Mouse (Mus musculus) telencephalon, adult 2 months (tissue): ENCODE results near the gene Blm.

Experiments
- DNase-seq: peaks from one replicate; pipeline ENCODE4 v3.0.0-alpha.2; 2011; ENCODE audit warnings: low read depth, low spot score

The Blm gene

DNA sequence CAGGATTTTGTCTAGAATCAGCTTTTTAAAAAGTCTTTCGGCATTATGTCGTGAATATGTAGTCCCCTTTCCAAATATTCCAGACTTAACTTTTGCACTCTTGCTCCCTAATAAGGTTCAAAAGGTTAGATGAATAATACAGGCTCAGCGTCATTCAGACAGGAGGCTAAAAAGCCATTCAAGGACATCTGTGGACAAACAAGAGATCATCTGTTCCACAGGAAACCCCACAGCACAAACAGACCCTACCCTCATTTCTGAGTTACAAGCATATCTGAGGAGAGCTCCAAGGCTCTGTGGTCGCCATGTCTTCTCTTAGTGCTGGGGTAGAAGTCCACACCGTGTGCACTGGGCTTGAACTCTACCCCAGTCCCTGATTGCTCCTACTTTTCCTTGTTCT lies 70.1 kb downstream of the Blm start:
- DNase-seq = no peak

DNA sequence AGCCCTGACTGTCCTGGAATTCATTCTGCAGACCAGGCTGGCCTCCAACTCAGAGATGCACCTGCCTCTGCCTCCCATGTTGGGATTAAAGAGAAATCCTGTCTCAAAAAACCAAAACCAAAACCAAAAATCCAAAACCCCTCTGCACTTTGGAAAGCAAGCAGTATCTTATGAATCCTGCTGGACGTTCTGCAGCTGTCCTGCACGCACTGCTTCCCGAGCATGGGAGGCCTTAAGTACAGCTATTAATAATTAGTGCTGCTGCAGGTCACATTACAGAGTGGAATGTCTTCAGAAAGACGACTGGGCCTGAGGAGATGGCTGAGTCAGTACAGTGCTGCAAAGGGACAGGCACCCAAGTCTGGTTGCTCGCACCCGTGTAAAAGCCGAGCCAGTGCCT lies 73.0 kb downstream of the Blm start:
- DNase-seq = no peak

DNA sequence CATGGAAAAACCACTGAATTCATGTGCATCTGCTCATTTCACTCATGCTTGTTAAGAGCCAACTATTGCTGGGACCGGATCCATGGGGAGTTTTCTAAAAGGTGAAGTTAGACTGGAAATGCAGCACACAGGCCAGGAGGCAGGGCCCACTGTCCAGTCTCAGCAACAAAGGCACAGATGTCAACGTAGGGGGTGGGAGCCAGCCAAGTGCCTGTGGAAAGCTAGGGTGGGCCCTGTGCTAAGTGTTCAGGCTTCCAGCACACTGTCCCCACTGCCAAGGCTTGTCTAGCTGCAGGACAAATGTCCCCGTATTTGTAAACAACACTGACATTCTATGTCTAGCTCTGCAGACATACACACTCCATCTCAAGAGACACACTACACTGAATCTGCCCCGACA lies 74.0 kb downstream of the Blm start:
- DNase-seq = no peak

DNA sequence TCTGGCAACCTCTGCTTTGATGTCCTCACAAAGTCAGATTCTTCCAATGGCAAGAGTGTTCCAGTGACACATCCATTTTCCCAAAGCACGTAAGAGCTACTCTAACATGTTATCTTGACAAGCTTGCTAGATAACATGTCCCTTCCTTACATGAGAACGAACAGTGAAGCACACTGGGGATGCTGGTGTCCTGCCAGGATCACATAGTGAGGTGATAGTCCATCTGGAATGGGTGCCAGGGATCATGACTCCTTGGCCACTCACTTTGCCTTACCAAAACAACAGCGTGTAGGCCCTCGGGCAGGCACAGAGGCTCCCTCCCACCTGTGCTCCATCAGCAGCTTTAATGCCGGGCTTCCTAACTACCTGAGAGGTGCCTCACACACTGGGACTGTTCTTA lies 74.7 kb downstream of the Blm start:
- DNase-seq = no peak

DNA sequence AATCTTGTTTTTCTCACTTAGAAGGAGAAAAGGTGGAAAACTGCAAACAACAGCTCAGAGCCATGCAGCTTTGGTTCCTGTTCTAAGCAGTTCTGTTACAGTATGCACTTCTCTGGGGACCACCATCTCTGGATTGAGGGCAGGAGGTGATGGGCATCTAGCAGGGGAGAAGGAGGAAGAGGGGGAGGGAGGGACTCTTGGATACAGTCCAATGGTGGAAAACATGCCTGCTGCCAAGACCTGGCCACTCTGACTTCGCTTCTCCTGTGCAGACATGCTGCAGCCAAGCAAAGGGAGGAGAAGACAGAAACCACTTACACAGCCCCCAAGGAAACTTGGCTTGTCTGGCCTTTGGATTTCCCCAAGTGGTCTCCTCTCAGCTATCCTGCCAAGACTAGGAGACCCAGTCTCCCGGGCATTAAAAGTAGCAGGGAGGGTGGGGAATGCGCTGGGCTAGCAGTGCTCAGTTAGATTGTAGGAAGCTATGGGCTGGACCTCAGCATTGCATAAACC lies 77.0 kb downstream of the Blm start:
- DNase-seq = no peak

DNA sequence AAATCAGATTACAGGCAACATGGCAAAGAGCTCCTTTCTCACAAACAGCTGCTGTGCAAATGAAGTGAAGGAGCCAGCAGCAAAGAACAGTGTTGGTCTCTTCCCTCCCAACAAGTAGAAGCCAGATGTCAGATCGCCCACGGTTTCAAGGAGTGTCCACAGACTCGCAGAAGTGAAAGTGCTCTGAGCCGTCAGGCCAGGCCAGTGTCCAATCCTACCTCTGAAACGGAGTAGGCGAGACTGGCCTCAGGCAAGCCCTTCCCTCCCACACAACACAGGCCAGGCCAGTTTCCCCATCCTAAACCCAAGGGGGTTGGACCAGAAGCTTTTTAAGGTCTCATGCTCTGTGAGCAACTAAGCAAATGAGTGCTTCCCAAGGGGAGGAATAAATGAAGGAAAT lies 77.7 kb downstream of the Blm start:
- no peak for DNase-seq

DNA sequence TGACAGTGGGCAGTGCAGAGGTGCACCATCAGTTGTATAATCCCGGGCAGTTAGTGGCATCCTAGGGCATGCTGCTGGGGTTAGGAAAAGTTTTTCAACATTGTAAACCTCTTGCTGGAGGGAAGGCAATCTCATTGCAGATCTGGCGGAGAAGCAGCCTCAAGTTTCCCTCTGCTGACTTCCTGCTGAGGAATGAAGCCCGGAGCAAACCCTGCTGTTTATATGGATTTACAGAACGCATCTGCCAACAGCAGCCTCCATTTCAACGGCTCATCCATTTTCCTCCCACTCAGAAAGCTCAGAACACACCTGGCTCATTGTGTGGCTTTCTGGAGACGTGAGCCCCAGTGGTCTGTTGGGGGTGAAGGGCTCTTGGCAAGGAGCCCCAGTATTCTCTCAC lies 78.6 kb downstream of the Blm start:
- no peak for DNase-seq

DNA sequence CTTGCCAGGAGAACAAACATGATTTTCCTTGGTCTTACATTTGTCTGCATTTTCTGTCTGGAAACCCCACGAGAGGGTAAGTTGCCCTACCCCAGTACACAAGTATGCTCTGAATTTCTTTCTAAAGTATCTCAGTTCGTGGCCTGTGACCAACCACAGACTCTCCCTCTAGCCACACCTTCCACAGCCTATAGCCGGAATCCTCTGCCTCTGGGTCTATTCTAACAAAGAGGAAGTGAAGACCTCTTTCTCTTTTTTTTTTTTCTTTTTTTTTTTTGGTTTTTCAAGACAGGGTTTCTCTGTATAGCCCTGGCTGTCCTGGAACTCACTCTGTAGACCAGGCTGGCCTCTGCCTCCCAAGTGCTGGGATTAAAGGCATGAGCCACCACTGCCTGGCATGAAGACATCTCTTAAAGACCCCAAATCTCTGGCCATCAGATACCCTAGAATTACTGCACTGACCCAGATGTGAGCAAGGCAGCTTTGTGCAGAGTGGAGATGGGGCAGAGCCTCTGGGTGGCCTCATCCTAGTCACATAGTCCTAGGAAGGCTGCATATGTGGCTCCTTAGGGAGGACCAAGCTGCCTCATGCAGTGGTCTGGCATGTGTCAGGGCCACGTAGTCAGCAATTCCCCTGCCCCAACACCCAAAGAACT lies 79.3 kb downstream of the Blm start:
- no peak for DNase-seq

DNA sequence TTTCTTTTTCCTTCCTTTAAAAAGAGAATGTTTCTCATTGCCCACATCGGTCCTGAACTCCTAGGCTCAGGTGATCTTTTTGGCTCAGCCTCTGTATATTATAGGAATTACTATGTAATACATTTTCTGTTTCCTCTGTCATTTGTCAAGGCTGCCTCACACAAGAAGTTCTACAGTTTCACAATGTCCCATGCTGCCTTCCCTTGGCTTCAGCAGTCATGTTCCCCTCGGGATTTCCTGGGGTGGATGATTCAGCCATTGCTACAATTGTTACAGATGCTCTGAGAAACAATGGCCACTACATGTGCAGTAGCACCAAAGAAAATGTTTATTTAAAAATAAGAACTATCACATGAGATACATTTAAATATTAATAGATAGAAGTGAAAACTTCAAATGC lies 80.1 kb downstream of the Blm start:
- no peak for DNase-seq

DNA sequence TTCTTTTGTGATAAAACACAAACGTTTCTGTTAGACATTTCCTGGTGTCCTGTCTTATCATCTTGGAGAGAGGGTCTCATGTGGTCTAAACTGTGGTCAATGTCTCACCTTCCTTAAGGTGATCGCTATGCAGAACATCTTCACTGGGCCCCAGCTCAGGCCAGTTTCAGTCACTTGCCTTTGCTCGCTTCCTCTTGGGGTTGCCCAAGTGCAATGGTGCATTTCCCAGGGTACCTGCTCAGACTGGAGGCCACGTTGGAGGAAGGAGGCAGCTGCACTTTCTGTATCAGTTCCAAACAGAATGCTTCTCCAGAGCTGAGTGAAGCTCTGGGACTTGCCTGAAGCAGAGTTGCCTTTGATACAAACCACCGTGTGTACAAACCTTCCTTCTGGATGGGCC lies 80.9 kb downstream of the Blm start:
- no peak for DNase-seq

DNA sequence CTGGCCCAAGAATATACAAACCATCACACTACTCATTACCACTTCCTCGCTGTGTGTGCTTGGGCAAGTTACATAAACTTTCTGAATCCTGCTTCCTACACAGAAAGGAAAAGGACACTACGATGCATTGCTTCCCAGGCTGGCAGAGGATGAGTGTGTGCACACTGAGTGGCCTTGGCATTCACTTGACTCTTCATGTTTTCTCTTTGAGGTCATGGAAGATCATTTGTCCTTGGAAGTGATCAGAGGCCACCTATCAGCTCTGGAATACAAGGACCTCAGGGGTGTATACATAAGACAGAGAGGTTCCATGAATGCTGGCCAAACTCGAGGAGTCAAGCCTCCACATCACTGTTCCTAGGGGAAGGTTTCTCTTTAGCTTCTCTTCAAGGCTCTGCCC lies 81.8 kb downstream of the Blm start:
- DNase-seq = no peak

DNA sequence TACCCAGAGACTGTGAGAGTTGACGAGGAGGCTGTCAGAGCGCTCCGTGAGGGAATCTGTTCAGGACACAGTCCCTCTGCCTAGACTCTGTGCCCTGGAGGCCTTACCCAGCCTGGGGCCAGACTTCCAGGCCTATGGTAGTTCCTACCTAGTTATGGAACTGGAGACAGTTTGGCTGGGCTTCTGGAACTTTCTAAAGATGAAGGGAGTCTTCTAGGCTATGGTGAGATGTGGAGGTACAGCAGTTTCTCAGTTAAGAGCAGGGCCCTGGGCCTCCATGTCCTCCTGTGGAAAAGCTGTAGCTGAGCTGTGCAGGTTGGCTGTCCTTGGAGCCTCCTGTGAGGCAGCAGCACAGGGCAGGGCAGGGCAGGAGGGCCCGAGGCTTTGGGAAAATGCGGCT lies 82.7 kb downstream of the Blm start:
- DNase-seq = no peak

DNA sequence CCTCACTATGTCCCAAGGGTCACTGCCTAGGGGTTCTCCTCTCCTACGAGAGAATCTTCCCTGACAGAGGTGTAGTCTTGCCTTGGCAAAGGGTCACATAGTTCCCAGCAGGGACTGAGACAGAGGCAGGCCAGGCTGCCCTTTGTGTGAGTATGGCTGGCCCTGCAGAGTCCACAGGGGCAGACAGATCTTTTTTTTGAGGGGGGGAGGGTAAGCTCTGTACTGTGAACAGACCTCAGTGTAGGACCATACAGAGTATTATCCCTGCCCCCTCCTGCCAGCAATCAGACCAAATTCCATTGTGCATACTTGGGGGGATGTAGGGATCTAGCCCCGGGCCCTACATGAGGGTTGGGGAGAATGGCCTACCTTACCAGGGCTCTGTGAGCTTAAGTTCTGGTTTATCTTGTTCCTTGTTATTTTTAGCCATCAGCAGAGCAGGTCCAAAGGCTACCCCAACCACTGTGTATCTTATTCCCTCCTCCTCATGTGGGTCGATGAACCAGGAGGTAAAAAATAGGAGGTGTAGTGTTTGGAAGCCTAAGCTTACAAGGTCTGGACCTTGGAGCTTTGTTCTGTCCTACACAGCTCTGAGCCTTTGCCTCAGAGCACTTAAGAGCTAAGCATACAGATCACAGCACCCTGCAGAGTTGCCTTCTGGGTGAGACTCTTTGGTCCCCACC lies 83.2 kb downstream of the Blm start:
- DNase-seq = no peak

DNA sequence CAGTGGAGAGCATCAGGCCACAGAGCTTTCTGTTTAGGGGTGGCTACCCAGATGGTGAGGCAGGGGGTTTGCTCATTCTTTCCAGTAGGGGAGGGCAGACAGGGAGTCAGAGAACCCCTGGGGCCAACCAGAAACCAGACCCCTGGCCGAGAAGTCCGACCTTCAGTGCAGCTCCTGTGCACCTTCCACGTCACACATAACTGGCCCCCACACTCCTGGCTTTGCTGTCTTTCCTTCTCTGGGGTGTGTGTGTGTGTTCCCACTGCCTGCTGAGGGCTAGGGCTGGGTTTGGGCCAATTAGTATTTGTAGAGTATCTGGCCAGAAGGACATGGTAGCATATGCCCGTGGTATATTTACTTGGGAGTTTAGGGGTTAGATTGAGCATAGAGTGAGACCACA lies 84.6 kb downstream of the Blm start:
- DNase-seq = no peak

DNA sequence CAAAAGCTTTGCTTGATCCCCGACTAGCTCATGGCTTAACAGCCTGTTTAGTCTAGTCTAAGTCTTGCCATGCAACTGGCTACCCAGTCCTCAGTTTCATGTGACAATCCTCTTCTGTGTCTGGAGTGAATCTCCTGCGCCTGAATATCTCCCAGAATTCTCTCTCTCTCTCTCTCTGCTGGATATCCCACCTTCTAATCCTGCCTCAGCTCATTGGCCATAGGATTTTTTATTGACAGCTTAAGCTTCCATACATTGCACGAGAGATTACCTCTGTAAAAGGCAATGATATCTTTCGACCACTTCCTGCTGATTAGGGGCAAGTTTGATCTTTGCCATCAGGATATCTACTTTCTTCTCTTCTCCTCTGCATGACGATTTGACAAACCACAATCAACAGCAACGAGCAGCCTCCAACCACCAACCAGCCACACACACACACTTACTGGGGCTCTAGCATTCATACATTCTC lies 85.3 kb downstream of the Blm start:
- no peak for DNase-seq

DNA sequence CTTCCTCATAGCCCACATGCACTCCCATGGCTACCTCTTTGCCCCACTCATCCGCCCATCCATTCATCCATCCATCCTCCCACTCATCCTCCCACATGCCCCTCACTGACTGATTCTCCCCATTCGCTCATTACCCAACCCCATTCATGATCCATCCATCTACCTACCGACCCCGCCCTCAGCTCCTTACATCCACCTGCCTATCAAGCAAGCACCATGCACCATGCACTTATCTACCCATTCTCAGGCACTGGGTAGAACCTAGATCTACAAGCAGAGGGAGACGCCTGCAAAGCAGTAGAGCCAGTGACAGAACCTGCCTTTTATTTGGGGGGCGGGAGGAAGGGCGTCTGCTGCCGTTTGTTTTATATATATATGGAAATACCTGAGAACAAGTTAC lies 87.6 kb downstream of the Blm start:
- no peak for DNase-seq

DNA sequence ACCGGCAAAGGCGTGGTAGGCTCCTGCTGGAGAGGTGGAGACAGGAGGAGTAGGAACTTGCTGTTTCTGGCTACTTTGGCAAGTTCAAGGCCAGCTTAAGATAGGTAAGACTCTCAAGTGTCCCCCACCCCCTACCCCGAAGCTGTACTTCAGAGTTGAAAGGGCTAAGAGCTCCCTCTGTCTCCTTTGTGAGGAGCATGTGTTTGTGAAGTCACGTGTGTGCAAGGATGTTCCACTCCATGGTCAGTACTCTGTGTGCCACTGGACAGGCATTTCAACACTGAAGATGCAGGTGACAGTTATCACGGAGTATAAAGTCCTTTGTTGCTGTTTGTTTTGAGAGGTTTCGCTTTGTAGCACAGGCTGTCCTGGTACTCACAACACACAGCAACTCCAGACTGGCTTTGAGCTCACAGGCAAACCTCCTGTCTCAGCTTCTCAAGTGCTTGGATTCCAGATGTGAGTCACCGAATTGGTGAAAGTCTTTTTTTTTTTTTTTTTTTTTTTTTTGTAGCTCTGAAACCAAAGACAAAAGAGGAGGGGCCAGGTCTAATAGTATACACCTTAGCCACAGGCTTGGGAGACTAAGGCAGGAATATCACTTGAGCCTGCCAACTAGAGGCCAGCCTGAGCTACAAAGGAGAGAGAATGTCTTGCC lies 88.6 kb downstream of the Blm start:
- DNase-seq = no peak

DNA sequence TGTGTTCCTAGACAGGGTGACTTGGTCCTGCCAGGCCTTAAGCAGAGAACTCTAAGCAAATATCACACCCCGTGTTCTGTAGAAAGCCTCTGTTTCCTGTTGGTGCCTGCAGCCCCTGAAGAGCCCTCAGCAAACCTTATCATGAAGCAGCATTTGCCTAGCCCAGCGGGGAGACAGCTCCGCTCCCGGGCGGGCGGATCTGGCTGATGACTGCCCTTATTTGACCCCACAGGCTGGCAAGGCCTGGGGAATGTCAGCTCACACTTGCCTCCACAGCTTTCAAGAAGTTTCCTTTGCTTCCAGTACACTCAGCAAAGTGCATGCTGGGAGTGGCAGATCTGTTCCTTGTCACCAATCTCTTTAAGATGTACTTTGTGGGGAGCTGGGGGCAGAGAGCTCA lies 89.4 kb downstream of the Blm start:
- DNase-seq = no peak

DNA sequence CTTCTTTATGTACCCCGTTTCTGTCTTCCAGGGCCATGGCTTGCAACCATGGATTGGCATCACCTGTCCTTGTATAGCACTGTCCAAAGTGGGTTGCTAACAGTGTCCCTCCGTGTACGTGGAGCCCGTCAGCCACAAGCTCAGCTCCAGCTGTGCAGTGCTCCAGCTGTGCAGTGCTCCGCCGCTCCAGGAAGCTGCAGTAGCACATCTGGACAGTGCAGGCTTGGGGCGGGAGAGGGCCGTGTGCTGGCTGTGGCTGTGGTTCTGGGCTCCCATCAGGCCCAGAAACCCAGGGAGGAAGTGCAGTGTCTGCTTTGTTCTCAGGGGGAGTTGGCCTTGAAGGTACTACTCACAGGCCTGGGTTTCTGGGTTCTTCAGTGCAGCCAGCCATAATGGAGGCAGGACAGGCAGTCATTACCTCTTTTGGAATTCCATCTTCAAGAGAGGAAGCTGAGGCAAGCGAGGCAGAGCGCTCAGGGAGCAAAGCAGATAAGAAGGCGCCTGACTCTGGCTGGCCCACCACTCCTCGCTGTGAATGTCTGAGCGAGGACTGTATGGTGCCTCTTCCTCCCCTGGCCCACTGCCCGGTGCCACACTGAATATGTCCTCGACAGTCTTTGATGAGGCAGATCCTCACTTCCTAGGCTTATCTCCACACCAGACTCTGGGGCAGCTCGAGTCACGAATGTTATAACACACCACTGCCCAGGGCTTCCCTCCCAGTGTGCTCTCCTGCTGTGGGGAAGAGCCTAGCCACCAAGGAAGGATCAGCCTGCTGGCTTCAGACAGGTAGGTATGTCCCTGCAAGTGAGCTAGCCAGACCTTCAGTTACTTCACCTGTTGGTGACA lies 90.3 kb downstream of the Blm start:
- no peak for DNase-seq

DNA sequence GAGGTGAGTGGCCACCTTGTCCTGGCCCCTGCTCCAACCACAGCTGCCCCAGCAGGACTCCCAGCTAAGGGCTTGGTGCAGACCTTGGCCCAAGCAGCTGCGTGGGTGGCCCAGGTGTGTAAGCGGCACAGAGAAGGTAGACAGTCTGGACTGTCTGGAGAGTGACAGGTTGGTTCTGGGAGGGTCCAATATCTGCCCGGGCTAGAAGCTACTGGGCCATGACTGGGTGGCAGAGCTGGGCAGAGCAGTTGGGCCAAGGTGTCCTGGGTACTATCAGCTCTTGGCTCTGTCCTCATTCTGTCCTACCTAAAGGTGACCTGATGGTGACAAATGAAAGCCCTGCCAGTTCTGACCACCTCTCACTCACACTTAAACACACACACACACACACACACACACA lies 91.8 kb downstream of the Blm start:
- no peak for DNase-seq

DNA sequence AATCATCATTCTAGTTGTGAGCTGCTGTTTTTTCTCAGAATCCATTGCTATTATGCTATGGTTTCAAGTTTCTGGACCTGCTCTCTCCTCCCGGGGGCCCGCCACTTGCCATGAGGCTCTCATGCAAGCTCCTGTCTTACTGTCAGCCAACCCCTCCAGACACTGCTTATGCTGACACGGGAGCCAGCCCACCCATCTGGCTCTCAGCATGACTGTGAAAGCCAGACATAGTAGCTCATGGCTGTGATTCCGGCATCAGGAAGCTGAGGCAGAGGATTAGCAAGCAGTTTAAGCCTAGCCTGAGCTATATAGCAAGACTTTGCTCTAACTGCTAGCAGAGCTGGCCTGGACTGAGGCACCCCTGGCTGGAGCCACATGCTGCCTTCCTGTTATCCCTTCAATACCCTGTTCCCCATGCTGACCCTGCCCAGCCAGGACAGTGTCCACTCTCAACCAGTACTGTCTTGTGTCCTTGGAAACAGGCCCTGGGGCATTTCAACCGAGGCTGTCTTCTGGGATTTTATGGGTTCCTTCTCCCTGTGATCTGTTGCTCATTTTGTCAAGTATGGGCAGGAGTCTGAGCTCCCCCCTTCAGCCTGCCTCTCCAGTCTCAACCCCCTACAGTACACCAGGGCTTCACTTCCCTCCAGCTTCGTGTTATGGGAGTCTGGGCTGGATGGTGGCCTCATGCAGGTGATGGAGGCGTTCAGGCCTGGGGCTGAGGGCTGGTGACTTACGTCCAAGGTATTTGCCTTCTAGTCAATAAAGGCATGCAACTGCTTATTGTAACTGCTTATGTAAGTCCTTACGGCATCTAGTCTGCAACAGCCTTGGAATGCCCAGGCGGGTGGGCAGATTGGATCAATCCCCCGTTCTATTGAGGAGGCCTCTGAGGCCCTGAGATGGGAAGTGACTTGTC lies 92.7 kb downstream of the Blm start:
- DNase-seq = no peak
